Mouse (Mus musculus): ENCODE measurements at regions not wholly inside any gene's neighbourhood (a gene's known extent, or its start where the extent isn't known, plus 50 kb on each side); places are given as distances from the start of the nearest gene placed in this dataset.

- H3K9me3 ChIP-seq (replicated peaks; ENCODE audit: control insufficient read depth, low read length), result 0 out of 2 replicates have a peak, but pooled peaks cover 5% of the 10 kb centered on the region
- no peaks in the 10 kb centered on the region for H3K36me3 ChIP-seq (replicated peaks; ENCODE audit: control insufficient read depth, insufficient read depth, low read length)
- DNase-seq (ENCODE audit: low spot score), result no peak
- no peak overlapping the region for H3K4me3 ChIP-seq (ENCODE audit: low read depth, low read length)
- ATAC-seq (ENCODE audit: insufficient read depth, low read depth), result no peak
- H3K4me2 ChIP-seq (ENCODE audit: low read depth, low read length), result no peak overlapping the region
- TF ChIP-seq CTCF (IDR thresholded peaks at IDR 0.05; ENCODE audit: low read depth), result no peak
- TF ChIP-seq EP300 (IDR thresholded peaks at IDR 0.05; ENCODE audit: low read depth), result no peak
- peaks cover 26% of the 10 kb centered on the region for H3K4me1 ChIP-seq (ENCODE audit: control insufficient read depth, insufficient read depth)
- no peak overlapping the region for H3K9ac ChIP-seq (replicated peaks; ENCODE audit: low read depth, low read length)
- WGBS, result 87% methylated on average over 3 of the region's 3 CpGs
- H3K27ac ChIP-seq (ENCODE audit: low read depth), result no peak overlapping the region
- no peaks in the 10 kb centered on the region for H3K27me3 ChIP-seq (ENCODE audit: control insufficient read depth, insufficient read depth, low read length)
Measured at GRCm38 (mm10) chr2:173348757-173349156, 72.4 kb upstream of the Pmepa1 start.

- 42% methylated on average over 9 of the region's 9 CpGs for WGBS
- DNase-seq (ENCODE audit: low spot score) (no peak), ATAC-seq (ENCODE audit: insufficient read depth, low read depth) (peak; percentile 72)
- Histone ChIP-seq H3K27me3 (ENCODE audit: control insufficient read depth, insufficient read depth, low read length) (no peaks in the 10 kb centered on the region), H3K4me2 (ENCODE audit: low read depth, low read length) (no peak overlapping the region), H3K9ac (replicated peaks; ENCODE audit: low read depth, low read length) (no peak overlapping the region), H3K27ac (ENCODE audit: low read depth) (peak overlapping the region; percentile 6; the same call in 1 of the 2 replicates), H3K9me3 (replicated peaks; ENCODE audit: control insufficient read depth, low read length) (0 out of 2 replicates have a peak, but pooled peaks cover under 1% of the 10 kb centered on the region), H3K4me1 (ENCODE audit: control insufficient read depth, insufficient read depth) (peaks cover 27% of the 10 kb centered on the region), H3K36me3 (replicated peaks; ENCODE audit: control insufficient read depth, insufficient read depth, low read length) (no peaks in the 10 kb centered on the region), H3K4me3 (ENCODE audit: low read depth, low read length) (no peak overlapping the region)
- TF ChIP-seq CTCF (IDR thresholded peaks at IDR 0.05; ENCODE audit: low read depth) (no peak), EP300 (IDR thresholded peaks at IDR 0.05; ENCODE audit: low read depth) (no peak)
Measured at GRCm38 (mm10) chr2:173349510-173349909, 73.2 kb upstream of the Pmepa1 start.

- H3K27me3 ChIP-seq (ENCODE audit: control insufficient read depth, insufficient read depth, low read length), result no peaks in the 10 kb centered on the region
- DNase-seq (ENCODE audit: low spot score) (no peak), ATAC-seq (ENCODE audit: insufficient read depth, low read depth) (no peak)
- no peak overlapping the region for H3K4me3 ChIP-seq (ENCODE audit: low read depth, low read length)
- no peak overlapping the region for H3K27ac ChIP-seq (ENCODE audit: low read depth)
- peaks cover 27% of the 10 kb centered on the region for H3K4me1 ChIP-seq (ENCODE audit: control insufficient read depth, insufficient read depth)
- H3K4me2 ChIP-seq (ENCODE audit: low read depth, low read length), result no peak overlapping the region
- H3K9me3 ChIP-seq (replicated peaks; ENCODE audit: control insufficient read depth, low read length), result no peaks in the 10 kb centered on the region
- no peak overlapping the region for H3K9ac ChIP-seq (replicated peaks; ENCODE audit: low read depth, low read length)
- no peaks in the 10 kb centered on the region for H3K36me3 ChIP-seq (replicated peaks; ENCODE audit: control insufficient read depth, insufficient read depth, low read length)
- TF ChIP-seq CTCF (IDR thresholded peaks at IDR 0.05; ENCODE audit: low read depth), result no peak
- no peak for TF ChIP-seq EP300 (IDR thresholded peaks at IDR 0.05; ENCODE audit: low read depth)
- WGBS, result 81% methylated on average over 4 of the region's 4 CpGs
Measured at GRCm38 (mm10) chr2:173349910-173350309, 73.6 kb upstream of the Pmepa1 start.

- H3K36me3 ChIP-seq (replicated peaks; ENCODE audit: control insufficient read depth, insufficient read depth, low read length), result no peaks in the 10 kb centered on the region
- H3K27ac ChIP-seq (ENCODE audit: low read depth), result no peak overlapping the region
- no peaks in the 10 kb centered on the region for H3K9me3 ChIP-seq (replicated peaks; ENCODE audit: control insufficient read depth, low read length)
- ATAC-seq (ENCODE audit: insufficient read depth, low read depth) (no peak), DNase-seq (ENCODE audit: low spot score) (no peak)
- H3K4me3 ChIP-seq (ENCODE audit: low read depth, low read length), result no peak overlapping the region
- H3K4me2 ChIP-seq (ENCODE audit: low read depth, low read length), result no peak overlapping the region
- 89% methylated on average over 3 of the region's 3 CpGs for WGBS
- H3K4me1 ChIP-seq (ENCODE audit: control insufficient read depth, insufficient read depth), result peaks cover 27% of the 10 kb centered on the region
- no peak overlapping the region for H3K9ac ChIP-seq (replicated peaks; ENCODE audit: low read depth, low read length)
- H3K27me3 ChIP-seq (ENCODE audit: control insufficient read depth, insufficient read depth, low read length), result no peaks in the 10 kb centered on the region
- TF ChIP-seq CTCF (IDR thresholded peaks at IDR 0.05; ENCODE audit: low read depth), result no peak
- no peak for TF ChIP-seq EP300 (IDR thresholded peaks at IDR 0.05; ENCODE audit: low read depth)
Measured at GRCm38 (mm10) chr2:173350405-173350804, 74.1 kb upstream of the Pmepa1 start.

GRCm38 (mm10) chr2:173350831-173351230 lies 74.5 kb upstream of the Pmepa1 start:
- H3K27ac ChIP-seq (ENCODE audit: low read depth), result no peak overlapping the region
- H3K27me3 ChIP-seq (ENCODE audit: control insufficient read depth, insufficient read depth, low read length), result no peaks in the 10 kb centered on the region
- H3K4me3 ChIP-seq (ENCODE audit: low read depth, low read length), result no peak overlapping the region
- H3K9me3 ChIP-seq (replicated peaks; ENCODE audit: control insufficient read depth, low read length), result no peaks in the 10 kb centered on the region
- DNase-seq (ENCODE audit: low spot score) (no peak), ATAC-seq (ENCODE audit: insufficient read depth, low read depth) (no peak)
- H3K4me2 ChIP-seq (ENCODE audit: low read depth, low read length), result no peak overlapping the region
- WGBS, result 65% methylated on average over 3 of the region's 3 CpGs
- H3K9ac ChIP-seq (replicated peaks; ENCODE audit: low read depth, low read length), result no peak overlapping the region
- TF ChIP-seq CTCF (IDR thresholded peaks at IDR 0.05; ENCODE audit: low read depth), result no peak
- no peak for TF ChIP-seq EP300 (IDR thresholded peaks at IDR 0.05; ENCODE audit: low read depth)
- peaks cover 27% of the 10 kb centered on the region for H3K4me1 ChIP-seq (ENCODE audit: control insufficient read depth, insufficient read depth)
- no peaks in the 10 kb centered on the region for H3K36me3 ChIP-seq (replicated peaks; ENCODE audit: control insufficient read depth, insufficient read depth, low read length)
